In genomic region chr17:24020696-24021095, GRCm38 (mm10) we compare ENCODE assay signal across 20 mouse cellular contexts. TPM values are rescaled to one million over a fixed set of nuclear protein-coding genes. Genes with fewer than 3 reads are reported as not detected.
DNase-seq lines count a peak whose midpoint lies in the region; ATAC-seq and TF ChIP-seq lines count a peak whose summit lies in the region.
"Had no signal": no experiment of that assay in that cellular context is flagged by ENCODE, and none has a peak within 500 bp of the region (broad histone marks: within the 10 kb centered on the region; RNA-seq: fewer than 3 reads in every experiment).

No protein-coding gene starts in this region.

- peak; percentile 70; the same call in 1 of the 2 replicates for ATAC-seq in embryonic facial prominence, embryonic 14.5 days (ENCODE audit: low read depth)
- no peak for ATAC-seq in limb, embryonic 15.5 days (ENCODE audit: insufficient number of reproducible peaks, low FRiP score, low TSS enrichment, low read depth)
- ATAC-seq: forebrain, embryonic 15.5 days; midbrain, embryonic 15.5 days had no signal

- H3K27me3 ChIP-seq in embryonic facial prominence, embryonic 14.5 days (replicated peaks; ENCODE audit: control insufficient read depth, insufficient read depth, low read length) = no peaks in the 10 kb centered on the region
- H3K27me3 ChIP-seq in limb, embryonic 15.5 days = no peaks in the 10 kb centered on the region
- H3K27me3 ChIP-seq in myocyte (ENCODE audit: control insufficient read depth, insufficient read depth, insufficient read length) = no peaks in the 10 kb centered on the region
- H3K27me3 ChIP-seq: forebrain, embryonic 15.5 days; hindbrain, embryonic 12.5 days; midbrain, embryonic 15.5 days had no signal

- H3K4me3 ChIP-seq in embryonic facial prominence, embryonic 14.5 days (ENCODE audit: low read depth, low read length) = no peak overlapping the region
- H3K4me3 ChIP-seq in limb, embryonic 15.5 days = no peak overlapping the region
- H3K4me3 ChIP-seq in myocyte = no peak overlapping the region
- H3K4me3 ChIP-seq: forebrain, embryonic 15.5 days; hindbrain, embryonic 12.5 days; midbrain, embryonic 15.5 days had no signal

- TF ChIP-seq POLR2A in myocyte (IDR thresholded peaks at IDR 0.05; ENCODE audit: insufficient read length, low read depth) = no peak

- DNase-seq in NIH3T3 (ENCODE audit: low read depth) = peak; percentile 98
- DNase-seq in embryonic facial prominence, embryonic 14.5 days (ENCODE audit: low spot score) = peak; percentile 79
- no peak for DNase-seq in yolk sac, embryonic 10.5 days (ENCODE audit: low spot score)
- DNase-seq in spleen, postnatal 4 days (ENCODE audit: low spot score in 2 of 2) = no peak
- no peak for DNase-seq in thymus, postnatal 14 days
- DNase-seq: adrenal gland, adult 8-10 months; cerebellum, postnatal 10 days; gastrocnemius, postnatal 25 days; kidney, adult 18-20 months; kidney, postnatal 36 days; liver; right cerebral cortex, postnatal 4 days had no signal

- H3K9ac ChIP-seq in embryonic facial prominence, embryonic 14.5 days (ENCODE audit: low read depth, low read length) = no peak overlapping the region
- H3K9ac ChIP-seq in limb, embryonic 15.5 days = no peak overlapping the region
- H3K9ac ChIP-seq: forebrain, embryonic 15.5 days; hindbrain, embryonic 12.5 days; midbrain, embryonic 15.5 days had no signal

- H3K36me3 ChIP-seq in embryonic facial prominence, embryonic 14.5 days (ENCODE audit: control insufficient read depth, insufficient read depth, low read length) = no peaks in the 10 kb centered on the region
- H3K36me3 ChIP-seq in limb, embryonic 15.5 days = no peaks in the 10 kb centered on the region
- no peaks in the 10 kb centered on the region for H3K36me3 ChIP-seq in myocyte (ENCODE audit: control insufficient read depth, insufficient read depth)
- H3K36me3 ChIP-seq: forebrain, embryonic 15.5 days; hindbrain, embryonic 12.5 days; midbrain, embryonic 15.5 days had no signal

- peak overlapping the region; percentile 61 for H3K27ac ChIP-seq in embryonic facial prominence, embryonic 14.5 days (replicated peaks; ENCODE audit: low read depth, low read length)
- H3K27ac ChIP-seq in limb, embryonic 15.5 days = 0 out of 2 replicates have a peak overlapping the region, but pooled peaks have one; percentile 33
- H3K27ac ChIP-seq: forebrain, embryonic 15.5 days; hindbrain, embryonic 12.5 days; midbrain, embryonic 15.5 days had no signal

- no peaks in the 10 kb centered on the region for H3K79me2 ChIP-seq in myocyte (ENCODE audit: control insufficient read depth, insufficient read depth)

- no peak overlapping the region for H3ac ChIP-seq in myocyte (ENCODE audit: control insufficient read depth, insufficient read length)

- H3K4me1 ChIP-seq in embryonic facial prominence, embryonic 14.5 days (ENCODE audit: control insufficient read depth, insufficient read depth, low read length) = peaks cover 8% of the 10 kb centered on the region; the same call in 1 of the 2 replicates
- H3K4me1 ChIP-seq in limb, embryonic 15.5 days = peaks cover 7% of the 10 kb centered on the region
- H3K4me1 ChIP-seq: forebrain, embryonic 15.5 days; hindbrain, embryonic 12.5 days; midbrain, embryonic 15.5 days had no signal

- no peaks in the 10 kb centered on the region for H3K9me3 ChIP-seq in embryonic facial prominence, embryonic 14.5 days (ENCODE audit: control insufficient read depth, low read length)
- no peaks in the 10 kb centered on the region for H3K9me3 ChIP-seq in limb, embryonic 15.5 days
- H3K9me3 ChIP-seq: forebrain, embryonic 15.5 days; hindbrain, embryonic 12.5 days; midbrain, embryonic 15.5 days had no signal

- no peak overlapping the region for H3K4me2 ChIP-seq in embryonic facial prominence, embryonic 14.5 days (ENCODE audit: low read depth, low read length)
- H3K4me2 ChIP-seq in limb, embryonic 15.5 days = no peak overlapping the region
- H3K4me2 ChIP-seq in myocyte (ENCODE audit: low read depth) = peak overlapping the region; percentile 49
- H3K4me2 ChIP-seq: forebrain, embryonic 15.5 days; heart, embryonic 11.5 days; hindbrain, embryonic 12.5 days; midbrain, embryonic 15.5 days had no signal

- 37% methylated on average over 6 of the region's 6 CpGs for WGBS in embryonic facial prominence, embryonic 14.5 days
- 35% methylated on average over 6 of the region's 6 CpGs for WGBS in limb, embryonic 15.5 days

TF ChIP-seq in myocyte, 11 proteins besides CTCF, POLR2A, EP300 and RAD21:
- TF ChIP-seq E2F4 (IDR thresholded peaks at IDR 0.05; ENCODE audit: insufficient read depth) = no peak
- no peak for TF ChIP-seq TCF12 (IDR thresholded peaks at IDR 0.05; ENCODE audit: insufficient read depth, poor library complexity, severe bottlenecking)
- no peak for TF ChIP-seq MYOD1 (IDR thresholded peaks at IDR 0.05; ENCODE audit: control insufficient read depth in 1 of 3, insufficient read length in 2 of 3, low read depth in 2 of 3)
- no peak for TF ChIP-seq MAX (IDR thresholded peaks at IDR 0.05; ENCODE audit: low read depth)

RNA-seq across cellular contexts. Expression of gene Prss27, which starts 17.2 kb away (rescaled TPM):
- polyA plus RNA-seq in embryonic facial prominence, embryonic 14.5 days (2014; fragmentation: Nextera tagmentation; extraction: Ambion mirVana) = 0.60 and 1.0 TPM in 2 replicates
- 8.6 and 9.6 TPM in 2 replicates for polyA plus RNA-seq in limb, embryonic 15.5 days (2015; fragmentation: Nextera tagmentation; extraction: Ambion mirVana)
- 0.14 TPM for polyA plus RNA-seq in myocyte (2012; fragmentation: generic; extraction: Trizol)
- polyA plus RNA-seq: testis, adult 2 months had no signal

RNA-seq across cellular contexts. Expression of gene Prss22, which starts 22.8 kb away (rescaled TPM):
- polyA plus RNA-seq in embryonic facial prominence, embryonic 14.5 days (2014; fragmentation: Nextera tagmentation; extraction: Ambion mirVana) = 0.50 and 0.56 TPM in 2 replicates
- 1.1 and 1.4 TPM in 2 replicates for polyA plus RNA-seq in limb, embryonic 15.5 days (2015; fragmentation: Nextera tagmentation; extraction: Ambion mirVana)
- 0.04 TPM for polyA plus RNA-seq in myocyte (2012; fragmentation: generic; extraction: Trizol)
- polyA plus RNA-seq: forebrain, embryonic 15.5 days; heart, embryonic 11.5 days; midbrain, embryonic 15.5 days; testis, adult 2 months had no signal

RNA-seq across cellular contexts. Expression of gene Prss30, which starts 40.3 kb away (rescaled TPM):
- polyA plus RNA-seq in embryonic facial prominence, embryonic 14.5 days (2014; fragmentation: Nextera tagmentation; extraction: Ambion mirVana) = not detected in 2 replicates
- polyA plus RNA-seq in limb, embryonic 15.5 days (2015; fragmentation: Nextera tagmentation; extraction: Ambion mirVana) = not detected in 2 replicates
- polyA plus RNA-seq in myocyte (2012; fragmentation: generic; extraction: Trizol) = 0.06 TPM
- polyA plus RNA-seq: forebrain, embryonic 15.5 days; heart, embryonic 11.5 days; hindbrain, embryonic 12.5 days; midbrain, embryonic 15.5 days; neural tube, embryonic 11.5 days; testis, adult 2 months had no signal

RNA-seq across cellular contexts. Expression of gene Kctd5, which starts 52.6 kb away (rescaled TPM):
- polyA plus RNA-seq in embryonic facial prominence, embryonic 14.5 days (2014; fragmentation: Nextera tagmentation; extraction: Ambion mirVana) = 56.3 and 57.6 TPM in 2 replicates
- polyA plus RNA-seq in limb, embryonic 15.5 days (2015; fragmentation: Nextera tagmentation; extraction: Ambion mirVana) = 60.9 and 62.9 TPM in 2 replicates
- polyA plus RNA-seq in myocyte (2012; fragmentation: generic; extraction: Trizol) = 41.5 TPM

Comparison
In these comparisons a context has a peak if more than half of its experiments do, and no peak if none do; other contexts are left out.
1. DNase-seq: peak in NIH3T3 (single experiment) and embryonic facial prominence, embryonic 14.5 days (single experiment); none in yolk sac, embryonic 10.5 days (single experiment), spleen, postnatal 4 days (0 of 2) and thymus, postnatal 14 days (single experiment).